Mouse (Mus musculus) liver, postnatal 0 days (tissue): ENCODE data around the gene Acy3. TPM values are rescaled to one million over a fixed set of nuclear protein-coding genes. Genes with fewer than 3 reads are reported as not detected.

ENCODE experiments used
- ATAC-seq: fragments of 200-750 bp; cut with Nextera tagmentation; 2 replicates; pipeline ENCODE4 v1.8.0; 2017; ENCODE audit warnings: mild to moderate bottlenecking, moderate library complexity
- DNase-seq: peaks from one replicate; pipeline ENCODE4 v3.0.0-alpha.2; 2016
- H3K27ac ChIP-seq: fragments of 300-500 bp; sonication (generic); 2 replicates; pipeline ENCODE4 v1.5.1; 2014; ENCODE audit warnings: antibody characterized with exemption, moderate library complexity, mild to moderate bottlenecking, low read depth
- H3K27me3 ChIP-seq: fragments of 300-500 bp; sonication (generic); 2 replicates; pipeline ENCODE4 v1.6.1; 2014; ENCODE audit warnings: low read length, control low read depth, mixed read lengths; ENCODE audit not compliant: insufficient read depth
- H3K36me3 ChIP-seq: fragments of 300-500 bp; sonication (generic); replicated peaks from 2 replicates; pipeline ENCODE4 v1.6.1; 2014; ENCODE audit warnings: mild to moderate bottlenecking, control low read depth, low read length, moderate library complexity, mixed read lengths; ENCODE audit not compliant: insufficient read depth
- H3K4me1 ChIP-seq: fragments of 300-500 bp; sonication (generic); 2 replicates; pipeline ENCODE4 v1.6.1; 2014; ENCODE audit warnings: antibody characterized with exemption, mild to moderate bottlenecking, control low read depth; ENCODE audit not compliant: insufficient read depth
- H3K4me2 ChIP-seq: fragments of 300-500 bp; sonication (generic); 2 replicates; pipeline ENCODE4 v1.6.1; 2014; ENCODE audit warnings: low read depth, mild to moderate bottlenecking, low read length, moderate library complexity, mixed read lengths
- H3K4me3 ChIP-seq: fragments of 300-500 bp; sonication (generic); 2 replicates; pipeline ENCODE4 v1.5.1; 2014; ENCODE audit warnings: low read depth, low read length
- H3K9ac ChIP-seq: fragments of 300-500 bp; sonication (generic); replicated peaks from 2 replicates; pipeline ENCODE4 v1.6.1; 2014; ENCODE audit warnings: mild to moderate bottlenecking, moderate library complexity
- H3K9me3 ChIP-seq: fragments of 300-500 bp; sonication (generic); 2 replicates; pipeline ENCODE4 v1.6.1; 2016; ENCODE audit warnings: mild to moderate bottlenecking, control low read depth, low read length, mixed read lengths
- CTCF ChIP-seq: sonication (generic); IDR thresholded peaks from 2 replicates; pipeline ENCODE4 v1.5.1; 2016; ENCODE audit warnings: antibody characterized with exemption, low read depth
- EP300 ChIP-seq: IDR thresholded peaks from 2 replicates; pipeline ENCODE4 v1.6.1; 2016; ENCODE audit warnings: antibody characterized with exemption, low read depth, mild to moderate bottlenecking
- WGBS: fragments of 180-500 bp; shearing (Covaris S2); extraction: QIAGEN DNeasy Blood & Tissue Kit; methylation state at CpG from one replicate; pipeline ENCODE4 v1.1.7; 2014; ENCODE audit not compliant: insufficient replicate concordance; 5-methylcytosine and 5-hydroxymethylcytosine counted together
- polyA plus RNA-seq: library from polyadenylated mRNA; unstranded; fragments of >200 nt; fragmentation: Nextera tagmentation; extraction: Ambion mirVana; gene quantifications from 2 replicates; pipeline ENCODE4 v1.2.1, GENCODE M21; 2015

The Acy3 gene
- polyA plus RNA-seq, 1 experiment from 2014 or later = 19.3 TPM

GRCm38 (mm10) chr19:3999121-3999730 lies 12.9 kb downstream of the Acy3 start:
- H3K27ac ChIP-seq = no peak overlapping the region
- peak overlapping the region; percentile 100 for H3K4me2 ChIP-seq
- no peaks in the 10 kb centered on the region for H3K9me3 ChIP-seq
- no peaks in the 10 kb centered on the region for H3K36me3 ChIP-seq
- WGBS = 75% methylated on average over 9 of the region's 9 CpGs
- no peaks in the 10 kb centered on the region for H3K27me3 ChIP-seq
- no peak for TF ChIP-seq EP300
- no peak for TF ChIP-seq CTCF
- peaks cover 14% of the 10 kb centered on the region for H3K4me1 ChIP-seq
- ATAC-seq (no peak), DNase-seq (no peak)
- H3K9ac ChIP-seq = no peak overlapping the region
- no peak overlapping the region for H3K4me3 ChIP-seq

DNA sequence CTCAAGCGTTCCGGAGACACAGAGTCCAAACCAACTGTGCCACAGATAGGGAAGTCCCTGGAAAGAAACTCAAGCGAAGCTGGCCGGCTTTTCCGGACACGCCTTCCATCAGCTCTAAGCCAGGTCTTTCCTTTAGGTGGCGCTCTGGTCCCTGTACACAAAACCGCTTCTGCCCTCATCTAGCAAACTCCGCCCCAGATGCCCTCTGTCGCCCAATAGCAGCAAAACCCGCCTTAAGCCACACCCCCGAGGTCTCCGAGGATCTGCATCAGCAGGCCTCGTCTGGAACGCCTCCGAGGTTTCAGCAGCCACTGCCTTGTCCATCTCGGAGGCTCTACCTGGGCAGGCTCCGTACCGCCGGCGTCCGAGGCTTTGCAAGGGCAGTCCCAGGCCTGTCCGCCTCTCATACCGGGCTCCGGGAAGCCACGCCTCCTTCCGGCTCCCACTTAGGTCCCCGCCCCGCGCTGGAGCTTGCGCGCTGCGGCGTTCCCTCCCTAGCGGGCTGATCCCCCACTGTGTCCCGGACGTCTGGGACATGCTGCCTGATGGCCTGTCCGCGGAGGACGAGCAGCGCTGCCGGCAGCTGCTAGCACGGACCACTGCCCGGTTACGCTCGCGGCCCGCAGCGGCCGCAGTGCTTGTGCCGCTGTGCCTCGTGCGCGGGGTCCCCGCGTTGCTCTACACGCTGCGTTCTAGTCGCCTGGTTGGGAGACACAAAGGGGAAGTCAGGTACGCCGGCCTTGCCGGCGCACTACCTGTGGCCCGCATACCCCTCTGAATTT lies 13.9 kb downstream of the Acy3 start, which contains the start of the genes Nudt8 and Gm49405:
Gene Nudt8 (plus strand): TSS at position 462 of the 782 bp plus-strand sequence.
Gene Gm49405 (plus strand): TSS at position 508 of the 782 bp plus-strand sequence.
- H3K27ac ChIP-seq = peak within 1 kb of the TSS; percentile 97
- H3K36me3 ChIP-seq = 0 out of 2 replicates have a peak, but pooled peaks cover 4% of the 10 kb centered on the region
- peaks cover 14% of the 10 kb centered on the region for H3K4me1 ChIP-seq
- H3K9me3 ChIP-seq = no peaks in the 10 kb centered on the region
- peak within 1 kb of the TSS; percentile 100 for H3K4me2 ChIP-seq
- no peaks in the 10 kb centered on the region for H3K27me3 ChIP-seq
- TF ChIP-seq EP300 = no peak
- peak; percentile 93 for TF ChIP-seq CTCF
- H3K4me3 ChIP-seq = peak within 1 kb of the TSS; percentile 80
- DNase-seq = peak; percentile 97
- H3K9ac ChIP-seq = peak within 1 kb of the TSS; percentile 83
- peak; percentile 92 for ATAC-seq
- WGBS = under 1% methylated on average over 64 of the region's 64 CpGs

DNA sequence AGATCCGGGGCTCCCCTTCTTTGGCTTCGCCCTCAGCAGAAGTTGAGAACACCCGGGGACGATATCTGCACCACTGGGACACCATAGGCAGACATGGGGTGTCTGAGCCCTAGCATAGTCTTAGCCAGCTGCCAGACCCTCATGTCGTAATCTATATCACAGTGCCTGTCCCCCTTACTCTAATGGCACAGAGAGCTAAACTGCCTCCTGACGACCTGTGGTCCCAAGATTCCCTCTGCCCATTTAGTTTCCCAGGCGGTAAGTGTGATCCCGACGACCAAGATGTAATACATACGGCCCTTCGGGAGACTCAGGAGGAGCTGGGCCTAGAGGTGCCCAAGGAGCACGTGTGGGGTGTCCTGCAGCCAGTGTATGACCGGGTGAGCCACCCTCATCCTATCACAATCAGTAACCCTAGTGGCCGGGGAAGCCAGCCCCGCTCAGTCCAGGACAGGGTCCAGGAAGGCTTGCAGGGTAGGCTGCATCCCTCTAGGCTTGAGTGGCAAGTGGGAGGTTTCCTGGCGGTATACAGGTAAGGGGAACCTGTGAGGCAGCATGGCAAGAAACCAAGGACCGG lies 14.7 kb downstream of the Acy3 start:
- 25% methylated on average over 17 of the region's 17 CpGs for WGBS
- Histone ChIP-seq H3K4me1 (peaks cover 14% of the 10 kb centered on the region), H3K27ac (peak overlapping the region; percentile 97), H3K27me3 (no peaks in the 10 kb centered on the region), H3K9me3 (no peaks in the 10 kb centered on the region), H3K36me3 (0 out of 2 replicates have a peak, but pooled peaks cover 6% of the 10 kb centered on the region), H3K9ac (peak overlapping the region; percentile 83), H3K4me2 (peak overlapping the region; percentile 100), H3K4me3 (peak overlapping the region; percentile 80)
- DNase-seq (no peak), ATAC-seq (peak; percentile 3; the same call in 1 of the 2 replicates)
- no peak for TF ChIP-seq EP300
- TF ChIP-seq CTCF = no peak

- Histone ChIP-seq H3K27me3 (no peaks in the 10 kb centered on the region), H3K4me2 (no peak overlapping the region)
Measured at GRCm38 (mm10) chr19:4001752-4002151, 15.4 kb downstream of the Acy3 start.

DNA sequence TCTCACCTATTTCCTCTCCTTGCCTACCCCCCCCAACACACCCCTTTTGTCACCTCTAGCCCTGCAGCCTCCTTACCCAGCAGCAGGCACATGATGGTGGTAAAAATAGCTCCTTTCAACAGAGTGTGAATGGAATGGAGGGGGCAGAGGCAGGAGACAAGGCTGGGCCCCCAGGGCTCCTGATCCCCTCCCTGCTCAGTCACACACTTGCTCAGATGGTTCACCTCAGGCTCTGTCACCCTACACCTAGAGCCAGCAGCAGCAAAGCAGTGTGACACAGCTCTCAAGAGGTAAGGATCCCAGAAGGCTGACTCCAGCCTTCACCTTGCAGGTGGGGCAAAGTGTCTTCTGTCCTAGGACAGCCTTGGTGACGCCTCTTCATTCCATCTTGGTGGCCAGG lies 16.7 kb downstream of the Acy3 start, which contains the start of gene Doc2g:
Gene Doc2g (plus strand): TSS at position 202 of the 400 bp plus-strand sequence.
- Histone ChIP-seq H3K27me3 (no peaks in the 10 kb centered on the region), H3K4me1 (peaks cover 14% of the 10 kb centered on the region), H3K36me3 (peaks cover 26% of the 10 kb centered on the region), H3K9ac (no peak within 1 kb of the TSS), H3K27ac (no peak within 1 kb of the TSS), H3K9me3 (no peaks in the 10 kb centered on the region), H3K4me3 (no peak within 1 kb of the TSS), H3K4me2 (no peak within 1 kb of the TSS)
- ATAC-seq (no peak), DNase-seq (peak; percentile 10)
- TF ChIP-seq EP300 = no peak
- no peak for TF ChIP-seq CTCF
- 93% methylated on average over 1 of the region's 1 CpGs for WGBS

More at GRCm38 (mm10) chr19:4001752-4002151, 15.4 kb downstream of the Acy3 start:
- TF ChIP-seq EP300 (no peak), CTCF (no peak)
- 88% methylated on average over 5 of the region's 5 CpGs for WGBS
- H3K4me3 ChIP-seq = no peak overlapping the region
- no peak overlapping the region for H3K27ac ChIP-seq
- peaks cover 14% of the 10 kb centered on the region for H3K4me1 ChIP-seq
- H3K9ac ChIP-seq = no peak overlapping the region
- no peaks in the 10 kb centered on the region for H3K9me3 ChIP-seq
- ATAC-seq = no peak
- H3K36me3 ChIP-seq = peaks cover 13% of the 10 kb centered on the region; the same call in 1 of the 2 replicates
- no peak for DNase-seq

DNA sequence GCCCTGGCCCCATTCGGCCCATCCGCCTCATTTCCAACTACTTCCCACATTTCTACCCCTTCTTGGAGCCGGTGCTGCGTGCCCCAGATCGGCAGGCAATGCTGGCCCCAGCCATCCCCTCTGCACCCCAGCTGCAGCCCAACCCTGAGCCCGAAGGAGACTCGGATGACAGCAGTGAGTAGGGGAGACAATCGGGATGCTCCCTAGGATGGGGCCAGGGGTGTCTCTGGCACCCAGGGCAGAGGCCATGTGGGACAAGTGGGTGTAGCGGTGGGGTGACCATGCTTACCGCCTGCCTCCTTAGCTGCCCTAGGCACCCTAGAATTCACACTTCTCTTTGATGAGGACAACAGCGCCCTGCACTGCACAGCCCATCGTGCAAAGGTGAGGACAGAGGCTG lies 17.3 kb downstream of the Acy3 start:
- Histone ChIP-seq H3K9me3 (no peaks in the 10 kb centered on the region), H3K4me2 (no peak overlapping the region), H3K4me1 (peaks cover 14% of the 10 kb centered on the region), H3K36me3 (peaks cover 32% of the 10 kb centered on the region), H3K4me3 (no peak overlapping the region), H3K27ac (no peak overlapping the region), H3K27me3 (no peaks in the 10 kb centered on the region), H3K9ac (no peak overlapping the region)
- WGBS = 79% methylated on average over 12 of the region's 12 CpGs
- DNase-seq = no peak
- no peak for ATAC-seq
- TF ChIP-seq CTCF (no peak), EP300 (no peak)
